Mouse (Mus musculus): Measurements from ENCODE around the gene Fgf10. TPM values are rescaled to one million over a fixed set of nuclear protein-coding genes. Genes with fewer than 3 reads are reported as not detected.
A peak's percentile ranks its signal among the peaks of the same experiment; 100 is the strongest.

Gene Fgf10
- polyA plus RNA-seq, 1 experiment from 2014 or later, result 1.6 TPM

DNA sequence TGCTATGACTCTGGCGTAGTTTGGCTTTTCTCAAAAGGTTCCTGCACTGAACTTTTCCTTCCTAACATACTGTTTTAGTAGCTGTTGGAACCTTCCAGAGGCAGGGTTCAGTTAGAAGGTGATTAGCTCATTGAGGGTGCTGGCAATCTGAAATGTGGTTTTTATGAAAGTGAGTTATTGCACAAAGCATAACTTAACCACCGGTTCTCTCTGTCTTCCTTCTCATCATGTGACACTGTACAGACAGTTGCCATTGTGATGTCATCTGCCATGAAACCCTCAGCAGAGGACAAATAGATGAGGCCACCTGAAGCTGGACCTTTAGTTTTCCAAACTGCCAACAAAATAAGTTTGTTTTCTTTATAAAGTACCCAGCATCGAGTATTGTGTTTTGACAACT lies 7.9 kb upstream of the Fgf10 start:
- H3K36me3 ChIP-seq (ENCODE audit: control insufficient read depth, insufficient read depth, low read length), result no peaks in the 10 kb centered on the region
- no peak for DNase-seq (ENCODE audit: low spot score)
- H3K27me3 ChIP-seq (ENCODE audit: control insufficient read depth, insufficient read depth, low read length), result no peaks in the 10 kb centered on the region
- no peak overlapping the region for H3K4me3 ChIP-seq (ENCODE audit: low read depth, low read length)
- H3K4me1 ChIP-seq (ENCODE audit: control insufficient read depth, insufficient read depth, low read length), result no peaks in the 10 kb centered on the region
- H3K27ac ChIP-seq (ENCODE audit: low read depth, low read length), result no peak overlapping the region
- no peak overlapping the region for H3K4me2 ChIP-seq (ENCODE audit: low read depth)
- 82% methylated on average over 3 of the region's 3 CpGs for WGBS
- H3K9me3 ChIP-seq (ENCODE audit: control insufficient read depth, low read length), result no peaks in the 10 kb centered on the region
- ATAC-seq (ENCODE audit: insufficient read depth, low FRiP score, low TSS enrichment), result no peak
- no peak overlapping the region for H3K9ac ChIP-seq (ENCODE audit: low read length)

DNA sequence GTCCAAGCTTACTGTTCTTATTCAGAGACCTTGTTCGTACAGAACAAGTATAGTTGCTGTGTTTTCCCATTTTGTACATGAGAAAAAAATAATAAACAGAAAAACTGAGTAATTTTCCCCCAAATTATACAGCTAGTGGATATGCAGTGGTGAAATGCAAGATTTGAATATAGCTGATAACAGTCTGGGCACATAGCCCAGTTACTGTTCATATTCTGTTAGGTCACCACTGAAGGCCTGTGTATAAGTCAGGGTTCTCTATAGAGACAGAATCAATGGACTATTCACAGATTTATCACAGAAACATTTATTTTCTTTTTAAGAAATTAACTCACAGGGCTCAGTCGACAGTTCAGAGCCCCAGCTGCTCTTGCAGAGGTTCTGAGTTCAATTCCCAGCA lies 4.7 kb upstream of the Fgf10 start:
- Histone ChIP-seq H3K27ac (ENCODE audit: low read depth, low read length) (no peak overlapping the region), H3K4me1 (ENCODE audit: control insufficient read depth, insufficient read depth, low read length) (no peaks in the 10 kb centered on the region), H3K27me3 (ENCODE audit: control insufficient read depth, insufficient read depth, low read length) (no peaks in the 10 kb centered on the region), H3K4me2 (ENCODE audit: low read depth) (no peak overlapping the region), H3K9ac (ENCODE audit: low read length) (no peak overlapping the region), H3K9me3 (ENCODE audit: control insufficient read depth, low read length) (no peaks in the 10 kb centered on the region), H3K4me3 (ENCODE audit: low read depth, low read length) (no peak overlapping the region), H3K36me3 (ENCODE audit: control insufficient read depth, insufficient read depth, low read length) (no peaks in the 10 kb centered on the region)
- ATAC-seq (ENCODE audit: insufficient read depth, low FRiP score, low TSS enrichment) (no peak), DNase-seq (ENCODE audit: low spot score) (no peak)
- 90% methylated on average over 2 of the region's 2 CpGs for WGBS

DNA sequence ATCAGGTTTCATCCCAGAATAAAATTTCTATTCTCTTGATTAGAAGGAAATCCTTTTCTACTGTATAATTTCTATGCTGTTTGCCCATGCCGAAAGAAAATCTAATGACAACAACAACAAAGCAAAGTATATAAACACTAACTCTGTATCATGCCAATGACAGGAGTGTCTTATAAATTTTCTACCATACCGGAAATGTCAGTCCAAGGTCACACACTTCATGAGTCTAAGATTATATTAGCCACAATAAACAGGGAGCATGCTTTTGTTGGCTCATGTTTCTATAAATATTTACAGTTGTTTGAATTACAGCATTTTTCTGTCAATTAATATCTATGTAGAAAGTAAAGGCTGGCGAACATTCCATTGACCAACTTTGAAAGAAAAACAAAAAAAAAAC lies 9.6 kb downstream of the Fgf10 start:
- 87% methylated on average over 3 of the region's 3 CpGs for WGBS
- Histone ChIP-seq H3K27me3 (ENCODE audit: control insufficient read depth, insufficient read depth, low read length) (no peaks in the 10 kb centered on the region), H3K9ac (ENCODE audit: low read length) (no peak overlapping the region), H3K4me1 (ENCODE audit: control insufficient read depth, insufficient read depth, low read length) (no peaks in the 10 kb centered on the region), H3K27ac (ENCODE audit: low read depth, low read length) (no peak overlapping the region), H3K9me3 (ENCODE audit: control insufficient read depth, low read length) (no peaks in the 10 kb centered on the region), H3K36me3 (ENCODE audit: control insufficient read depth, insufficient read depth, low read length) (no peaks in the 10 kb centered on the region), H3K4me3 (ENCODE audit: low read depth, low read length) (no peak overlapping the region), H3K4me2 (ENCODE audit: low read depth) (no peak overlapping the region)
- DNase-seq (ENCODE audit: low spot score) (no peak), ATAC-seq (ENCODE audit: insufficient read depth, low FRiP score, low TSS enrichment) (no peak)

DNA sequence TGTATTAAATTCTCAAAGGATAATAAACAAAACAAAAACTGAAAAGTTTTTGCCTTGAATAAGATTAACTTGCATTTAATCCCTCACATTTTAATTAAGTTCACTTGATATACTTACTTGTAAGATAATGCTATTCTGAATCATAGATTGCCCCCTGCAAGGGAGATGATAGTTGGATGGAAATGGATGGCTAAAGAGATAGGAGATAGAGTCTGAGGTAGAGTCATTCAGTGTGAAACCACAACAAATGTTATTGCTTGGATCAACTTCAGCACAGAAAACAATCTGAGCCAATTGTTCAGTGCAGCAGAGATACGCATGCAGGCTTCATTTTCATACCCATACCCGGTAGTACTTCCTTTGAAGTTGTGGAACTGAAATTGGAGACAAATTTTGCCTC lies 23.5 kb downstream of the Fgf10 start:
- Histone ChIP-seq H3K4me1 (ENCODE audit: control insufficient read depth, insufficient read depth, low read length) (no peaks in the 10 kb centered on the region), H3K27me3 (ENCODE audit: control insufficient read depth, insufficient read depth, low read length) (no peaks in the 10 kb centered on the region), H3K9ac (ENCODE audit: low read length) (no peak overlapping the region), H3K27ac (ENCODE audit: low read depth, low read length) (no peak overlapping the region), H3K4me2 (ENCODE audit: low read depth) (no peak overlapping the region), H3K9me3 (ENCODE audit: control insufficient read depth, low read length) (no peaks in the 10 kb centered on the region), H3K4me3 (ENCODE audit: low read depth, low read length) (no peak overlapping the region), H3K36me3 (ENCODE audit: control insufficient read depth, insufficient read depth, low read length) (no peaks in the 10 kb centered on the region)
- WGBS, result 85% methylated on average over 2 of the region's 2 CpGs
- ATAC-seq (ENCODE audit: insufficient read depth, low FRiP score, low TSS enrichment) (no peak), DNase-seq (ENCODE audit: low spot score) (no peak)

- no peaks in the 10 kb centered on the region for H3K4me1 ChIP-seq (ENCODE audit: control insufficient read depth, insufficient read depth, low read length)
- no peak overlapping the region for H3K9ac ChIP-seq (ENCODE audit: low read length)
- H3K27me3 ChIP-seq (ENCODE audit: control insufficient read depth, insufficient read depth, low read length), result no peaks in the 10 kb centered on the region
- H3K27ac ChIP-seq (ENCODE audit: low read depth, low read length), result no peak overlapping the region
- H3K4me2 ChIP-seq (ENCODE audit: low read depth), result no peak overlapping the region
- ATAC-seq (ENCODE audit: insufficient read depth, low FRiP score, low TSS enrichment), result no peak
- no peak for DNase-seq (ENCODE audit: low spot score)
- H3K4me3 ChIP-seq (ENCODE audit: low read depth, low read length), result no peak overlapping the region
- WGBS, result 26% methylated on average over 4 of the region's 4 CpGs
- H3K36me3 ChIP-seq (ENCODE audit: control insufficient read depth, insufficient read depth, low read length), result no peaks in the 10 kb centered on the region
- H3K9me3 ChIP-seq (ENCODE audit: control insufficient read depth, low read length), result no peaks in the 10 kb centered on the region
Observed at GRCm38 (mm10) chr13:118695103-118695502, 25.5 kb downstream of the Fgf10 start.

DNA sequence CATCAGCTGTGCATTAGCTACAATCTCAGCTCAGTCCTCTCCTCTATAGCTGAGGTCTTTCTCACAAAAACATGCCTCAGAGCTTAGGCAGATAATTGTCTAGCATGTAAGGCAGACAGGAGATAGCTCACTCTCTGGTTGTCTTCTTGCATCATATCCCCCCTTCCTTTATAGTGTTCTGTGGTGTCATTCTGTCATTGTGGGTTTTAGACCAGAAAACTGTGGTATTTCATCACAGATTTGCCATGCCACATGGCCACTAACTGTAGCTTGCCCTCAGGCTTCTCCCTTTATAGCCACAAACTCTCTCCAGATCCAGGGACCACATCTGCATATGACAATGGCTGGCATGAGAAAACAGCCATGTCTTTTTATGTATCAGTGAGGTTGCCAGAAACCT lies 34.1 kb downstream of the Fgf10 start:
- ATAC-seq (ENCODE audit: insufficient read depth, low FRiP score, low TSS enrichment) (no peak), DNase-seq (ENCODE audit: low spot score) (no peak)
- H3K27ac ChIP-seq (ENCODE audit: low read depth, low read length), result no peak overlapping the region
- no peak overlapping the region for H3K9ac ChIP-seq (ENCODE audit: low read length)
- H3K4me2 ChIP-seq (ENCODE audit: low read depth), result no peak overlapping the region
- H3K4me3 ChIP-seq (ENCODE audit: low read depth, low read length), result no peak overlapping the region
- no peaks in the 10 kb centered on the region for H3K9me3 ChIP-seq (ENCODE audit: control insufficient read depth, low read length)
- no peaks in the 10 kb centered on the region for H3K27me3 ChIP-seq (ENCODE audit: control insufficient read depth, insufficient read depth, low read length)
- H3K36me3 ChIP-seq (ENCODE audit: control insufficient read depth, insufficient read depth, low read length), result no peaks in the 10 kb centered on the region
- no peaks in the 10 kb centered on the region for H3K4me1 ChIP-seq (ENCODE audit: control insufficient read depth, insufficient read depth, low read length)

DNA sequence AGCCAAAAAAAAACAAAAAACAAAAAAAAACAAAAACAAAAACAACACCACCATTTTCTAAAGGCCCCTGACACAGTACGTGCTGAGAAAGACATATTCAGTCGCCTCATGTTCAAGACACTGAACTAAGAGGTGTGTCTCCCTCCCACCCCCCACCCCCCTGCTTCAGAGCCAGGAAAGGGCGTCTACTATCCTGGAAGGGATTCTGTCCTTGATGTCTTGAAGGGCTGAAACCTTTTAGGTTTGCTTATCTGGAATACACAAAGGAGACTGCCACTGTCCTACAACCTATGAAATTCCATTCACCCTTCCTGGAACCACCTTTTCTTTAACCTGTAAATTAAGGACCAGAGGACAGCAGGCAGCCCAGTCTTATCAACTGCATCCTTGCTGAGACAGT lies 36.1 kb downstream of the Fgf10 start:
- H3K27ac ChIP-seq (ENCODE audit: low read depth, low read length), result no peak overlapping the region
- ATAC-seq (ENCODE audit: insufficient read depth, low FRiP score, low TSS enrichment) (no peak), DNase-seq (ENCODE audit: low spot score) (no peak)
- 77% methylated on average over 3 of the region's 3 CpGs for WGBS
- no peaks in the 10 kb centered on the region for H3K27me3 ChIP-seq (ENCODE audit: control insufficient read depth, insufficient read depth, low read length)
- H3K4me3 ChIP-seq (ENCODE audit: low read depth, low read length), result no peak overlapping the region
- H3K4me1 ChIP-seq (ENCODE audit: control insufficient read depth, insufficient read depth, low read length), result no peaks in the 10 kb centered on the region
- H3K36me3 ChIP-seq (ENCODE audit: control insufficient read depth, insufficient read depth, low read length), result no peaks in the 10 kb centered on the region
- no peak overlapping the region for H3K4me2 ChIP-seq (ENCODE audit: low read depth)
- H3K9me3 ChIP-seq (ENCODE audit: control insufficient read depth, low read length), result no peaks in the 10 kb centered on the region
- H3K9ac ChIP-seq (ENCODE audit: low read length), result no peak overlapping the region

- H3K4me3 ChIP-seq (ENCODE audit: low read depth, low read length), result no peak overlapping the region
- no peak overlapping the region for H3K9ac ChIP-seq (ENCODE audit: low read length)
- no peak overlapping the region for H3K4me2 ChIP-seq (ENCODE audit: low read depth)
- H3K27ac ChIP-seq (ENCODE audit: low read depth, low read length), result no peak overlapping the region
- H3K9me3 ChIP-seq (ENCODE audit: control insufficient read depth, low read length), result no peaks in the 10 kb centered on the region
- no peak for ATAC-seq (ENCODE audit: insufficient read depth, low FRiP score, low TSS enrichment)
- no peak for DNase-seq (ENCODE audit: low spot score)
- no peaks in the 10 kb centered on the region for H3K36me3 ChIP-seq (ENCODE audit: control insufficient read depth, insufficient read depth, low read length)
- 95% methylated on average over 1 of the region's 1 CpGs for WGBS
- H3K4me1 ChIP-seq (ENCODE audit: control insufficient read depth, insufficient read depth, low read length), result peaks cover 4% of the 10 kb centered on the region
- peaks cover 8% of the 10 kb centered on the region; the same call in 1 of the 2 replicates for H3K27me3 ChIP-seq (ENCODE audit: control insufficient read depth, insufficient read depth, low read length)
Observed at GRCm38 (mm10) chr13:118709912-118710311, 40.3 kb downstream of the Fgf10 start.

DNA sequence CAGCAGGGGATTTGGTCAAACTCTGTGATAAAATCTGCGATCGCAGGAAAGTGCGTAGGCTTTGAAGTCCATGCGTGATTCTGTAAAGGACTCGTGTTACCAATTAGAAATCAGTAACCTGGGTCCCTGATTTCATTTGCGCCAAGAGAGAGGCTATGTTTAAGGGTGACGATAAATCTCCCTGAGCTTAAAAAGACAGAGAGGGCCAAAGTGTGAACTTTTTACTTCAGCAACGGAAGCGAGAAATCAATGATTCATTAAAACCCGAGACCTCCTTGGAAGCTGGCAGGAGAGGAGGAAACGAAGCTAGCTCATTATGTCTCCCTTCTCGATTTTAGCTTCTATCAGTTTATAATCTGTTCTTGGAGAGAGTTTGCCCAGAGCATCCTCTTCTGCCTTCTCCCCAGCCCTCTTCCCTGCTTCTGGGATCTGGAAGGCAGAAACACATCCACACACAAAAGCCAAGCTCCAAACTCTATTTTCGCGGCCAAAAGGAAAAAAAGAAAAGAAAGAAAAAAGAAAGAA lies 44.1 kb downstream of the Fgf10 start:
- H3K27me3 ChIP-seq (ENCODE audit: control insufficient read depth, insufficient read depth, low read length), result peaks cover 10% of the 10 kb centered on the region; the same call in 1 of the 2 replicates
- WGBS, result under 1% methylated on average over 14 of the region's 14 CpGs
- H3K9me3 ChIP-seq (ENCODE audit: control insufficient read depth, low read length), result no peaks in the 10 kb centered on the region
- no peak overlapping the region for H3K27ac ChIP-seq (ENCODE audit: low read depth, low read length)
- H3K36me3 ChIP-seq (ENCODE audit: control insufficient read depth, insufficient read depth, low read length), result no peaks in the 10 kb centered on the region
- H3K4me3 ChIP-seq (ENCODE audit: low read depth, low read length), result peak overlapping the region; percentile 45
- H3K9ac ChIP-seq (ENCODE audit: low read length), result no peak overlapping the region; the same call in 1 of the 2 replicates
- peaks cover 8% of the 10 kb centered on the region for H3K4me1 ChIP-seq (ENCODE audit: control insufficient read depth, insufficient read depth, low read length)
- DNase-seq (ENCODE audit: low spot score) (peak; percentile 16), ATAC-seq (ENCODE audit: insufficient read depth, low FRiP score, low TSS enrichment) (no peak)
- peak overlapping the region; percentile 88 for H3K4me2 ChIP-seq (ENCODE audit: low read depth)
